Mouse (Mus musculus): ENCODE measurements around the gene Hacd3. TPM values are rescaled to one million over a fixed set of nuclear protein-coding genes. Genes with fewer than 3 reads are reported as not detected.

Gene Hacd3
- polyA plus RNA-seq, 1 experiment: 16.4 TPM

DNA sequence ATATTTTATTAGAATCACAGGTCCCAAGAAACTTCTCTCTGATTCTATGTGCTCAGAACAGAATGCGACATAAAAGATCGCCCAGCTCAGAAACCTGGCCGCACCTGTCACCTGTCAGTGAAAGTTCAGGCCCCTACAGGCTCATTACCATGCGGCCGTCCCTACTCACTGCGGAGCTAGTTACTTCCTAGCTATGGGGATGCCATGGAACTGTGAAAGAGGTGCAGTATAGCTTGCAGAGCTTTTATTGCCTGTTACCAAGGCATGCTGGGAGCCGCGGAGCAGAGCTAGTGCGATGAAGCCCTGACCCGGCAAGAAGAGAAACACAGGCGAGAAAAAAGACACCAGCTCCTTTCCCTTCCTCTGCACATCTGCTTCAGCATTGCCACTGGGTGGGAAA lies 77.5 kb downstream of the Hacd3 start:
- peaks cover 3% of the 10 kb centered on the region; the same call in 1 of the 2 replicates for H3K4me1 ChIP-seq (ENCODE audit: control insufficient read depth, insufficient read depth, insufficient read length, low read length)
- no peak overlapping the region for H3K4me3 ChIP-seq (ENCODE audit: insufficient read depth, low read depth, low read length)
- H3K27ac ChIP-seq (replicated peaks; ENCODE audit: low read depth, low read length): no peak overlapping the region

DNA sequence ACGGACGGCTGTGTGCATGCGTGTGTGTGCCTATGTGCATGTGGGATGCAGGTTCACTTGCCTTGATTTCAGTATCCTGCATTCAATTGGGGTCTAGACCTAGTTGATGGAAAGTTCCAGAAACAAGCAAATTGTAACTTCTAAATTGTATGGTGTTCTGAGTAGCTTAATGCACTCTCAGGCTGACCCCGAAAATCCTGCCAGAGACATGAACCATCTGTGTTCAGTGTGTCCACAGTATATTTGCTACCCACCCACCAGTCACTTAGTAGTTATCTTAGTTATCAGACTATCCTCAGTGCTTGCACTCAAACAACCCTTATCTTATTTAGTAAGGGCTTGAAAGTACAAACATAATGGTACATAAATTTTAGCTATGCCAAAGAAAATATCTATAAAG lies 79.8 kb downstream of the Hacd3 start:
- H3K4me3 ChIP-seq (ENCODE audit: insufficient read depth, low read depth, low read length): no peak overlapping the region
- H3K4me1 ChIP-seq (ENCODE audit: control insufficient read depth, insufficient read depth, insufficient read length, low read length): no peaks in the 10 kb centered on the region
- no peak overlapping the region for H3K27ac ChIP-seq (replicated peaks; ENCODE audit: low read depth, low read length)

DNA sequence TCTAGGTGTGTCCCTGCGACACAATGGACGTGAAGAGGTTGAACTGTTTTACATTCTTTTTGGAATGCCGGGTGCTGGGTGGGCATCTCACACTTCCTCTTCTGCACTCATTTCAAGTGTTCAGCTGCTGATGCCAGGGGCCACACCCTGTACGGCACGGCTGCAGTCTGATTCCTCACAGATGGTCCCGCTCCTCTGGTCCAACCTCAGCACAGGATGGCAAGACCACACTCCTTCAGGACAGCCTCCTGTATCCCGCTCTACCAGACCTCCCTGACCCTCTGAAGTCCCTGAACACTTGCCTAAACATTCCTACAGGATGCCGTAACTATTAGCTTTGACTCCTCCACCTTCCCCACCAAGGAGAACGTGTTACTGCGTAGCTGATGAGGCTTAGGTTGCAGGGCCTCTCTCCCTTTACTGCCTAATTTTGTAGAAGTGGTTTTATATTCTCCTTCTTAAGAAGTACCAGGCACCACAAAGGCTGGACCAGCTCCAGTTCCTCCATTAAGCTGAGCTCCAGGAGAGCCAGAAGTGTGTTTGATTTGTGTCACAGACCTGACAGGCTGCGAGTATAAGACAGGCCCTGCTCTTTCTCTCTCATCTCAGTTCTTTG lies 80.7 kb downstream of the Hacd3 start:
- Histone ChIP-seq H3K27ac (replicated peaks; ENCODE audit: low read depth, low read length) (no peak overlapping the region), H3K4me1 (ENCODE audit: control insufficient read depth, insufficient read depth, insufficient read length, low read length) (no peaks in the 10 kb centered on the region), H3K4me3 (ENCODE audit: insufficient read depth, low read depth, low read length) (no peak overlapping the region)

DNA sequence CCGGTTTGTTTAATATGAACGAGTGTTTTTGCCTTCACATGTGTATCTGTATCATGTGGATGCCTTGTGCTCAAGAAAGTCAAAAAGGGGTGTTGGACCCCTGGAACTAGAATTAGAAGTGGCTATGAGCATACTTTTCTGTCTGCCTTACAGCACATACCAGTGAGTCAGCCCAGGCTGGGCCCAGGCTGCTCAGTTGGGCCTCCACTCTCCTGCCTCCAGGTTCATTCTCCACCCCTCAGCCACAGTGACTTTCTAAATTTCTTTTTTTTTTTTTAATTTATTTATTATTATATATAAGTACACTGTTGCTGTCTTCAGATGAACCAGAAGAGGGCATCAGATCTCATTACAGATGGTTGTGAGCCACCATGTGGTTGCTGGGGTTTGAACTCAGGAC lies 81.7 kb downstream of the Hacd3 start:
- no peak overlapping the region for H3K27ac ChIP-seq (replicated peaks; ENCODE audit: low read depth, low read length)
- no peak overlapping the region for H3K4me3 ChIP-seq (ENCODE audit: insufficient read depth, low read depth, low read length)
- no peaks in the 10 kb centered on the region for H3K4me1 ChIP-seq (ENCODE audit: control insufficient read depth, insufficient read depth, insufficient read length, low read length)

DNA sequence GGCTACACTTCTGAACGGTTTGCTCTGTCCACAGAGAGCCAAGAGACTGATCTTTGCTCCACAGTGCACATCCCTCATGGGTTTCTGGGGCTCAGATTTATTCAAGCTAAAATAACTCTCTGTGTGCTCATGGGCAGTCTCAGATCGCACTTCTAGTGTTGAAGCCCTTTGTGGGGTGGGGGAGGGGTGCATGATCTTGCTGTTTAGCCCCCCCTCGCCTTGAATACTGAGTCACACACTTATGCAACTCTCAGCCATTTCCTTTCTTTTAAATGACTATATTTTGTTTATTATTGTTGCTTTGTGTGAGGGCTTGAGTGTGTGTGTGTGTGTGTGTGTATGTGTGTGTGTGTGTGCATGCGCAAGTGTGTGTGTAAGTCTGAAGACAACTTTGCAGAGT lies 82.2 kb downstream of the Hacd3 start:
- Histone ChIP-seq H3K27ac (replicated peaks; ENCODE audit: low read depth, low read length) (no peak overlapping the region), H3K4me1 (ENCODE audit: control insufficient read depth, insufficient read depth, insufficient read length, low read length) (peaks cover 2% of the 10 kb centered on the region; the same call in 1 of the 2 replicates), H3K4me3 (ENCODE audit: insufficient read depth, low read depth, low read length) (no peak overlapping the region)

DNA sequence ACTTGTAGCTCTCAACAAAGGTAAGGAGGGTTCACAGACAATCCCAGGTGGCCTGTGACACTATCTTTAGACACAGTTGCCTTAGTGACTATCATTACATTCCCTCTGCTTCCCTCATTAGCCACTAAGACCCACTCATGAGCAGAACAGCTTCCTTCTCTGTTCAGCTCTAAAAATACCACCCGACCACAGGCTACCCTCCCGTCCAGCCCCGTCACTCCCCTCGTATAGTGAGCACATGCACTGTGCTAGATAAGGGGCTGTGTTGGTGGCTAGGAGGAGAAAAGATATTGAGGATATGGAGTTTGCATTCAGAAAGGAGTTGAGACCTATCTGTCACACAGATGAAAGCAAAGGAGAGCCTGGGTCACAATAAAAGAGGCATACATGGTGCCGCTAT lies 83.0 kb downstream of the Hacd3 start:
- H3K4me1 ChIP-seq (ENCODE audit: control insufficient read depth, insufficient read depth, insufficient read length, low read length): peaks cover 4% of the 10 kb centered on the region; the same call in 1 of the 2 replicates
- no peak overlapping the region for H3K27ac ChIP-seq (replicated peaks; ENCODE audit: low read depth, low read length)
- H3K4me3 ChIP-seq (ENCODE audit: insufficient read depth, low read depth, low read length): no peak overlapping the region

DNA sequence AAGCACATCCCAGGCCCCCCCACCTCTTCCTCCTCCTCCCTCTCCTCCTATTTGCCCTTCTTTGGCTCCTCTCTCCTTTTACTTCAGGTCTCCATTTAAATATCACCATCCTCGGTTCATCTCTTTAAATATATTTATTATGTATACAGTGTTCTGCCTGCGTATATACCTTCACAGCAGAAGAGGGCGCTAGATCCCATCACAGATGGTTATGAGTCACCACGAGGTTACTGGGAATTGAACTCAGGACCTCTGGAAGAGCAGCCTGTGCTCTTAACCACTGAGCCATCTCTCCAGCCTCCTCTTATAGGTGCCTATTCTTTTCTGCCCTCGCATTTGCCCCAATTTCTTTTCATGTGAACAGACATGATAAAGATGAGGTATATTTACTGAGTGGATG lies 84.0 kb downstream of the Hacd3 start:
- H3K4me1 ChIP-seq (ENCODE audit: control insufficient read depth, insufficient read depth, insufficient read length, low read length): peaks cover 10% of the 10 kb centered on the region
- no peak overlapping the region for H3K4me3 ChIP-seq (ENCODE audit: insufficient read depth, low read depth, low read length)
- no peak overlapping the region for H3K27ac ChIP-seq (replicated peaks; ENCODE audit: low read depth, low read length)

Other genes starting within 250 kb of the Hacd3 start
- gene Dennd4a, start 210.4 kb downstream of the Hacd3 start, polyA plus RNA-seq (2012; ENCODE audit: insufficient read depth, insufficient read length, missing spikeins): 11.0 and 24.6 TPM in 2 replicates
- not detected in 2 replicates for gene Slc24a1, start 70.1 kb downstream of the Hacd3 start, polyA plus RNA-seq (2012; ENCODE audit: insufficient read depth, insufficient read length, missing spikeins)
- gene Ints14, start 60.8 kb downstream of the Hacd3 start, polyA plus RNA-seq (2012; ENCODE audit: insufficient read depth, insufficient read length, missing spikeins): 14.5 and 21.2 TPM in 2 replicates
- gene Dpp8, start 10.7 kb upstream of the Hacd3 start, polyA plus RNA-seq (2012; ENCODE audit: insufficient read depth, insufficient read length, missing spikeins): 44.6 and 55.5 TPM in 2 replicates
- gene Igdcc4, start 79.8 kb upstream of the Hacd3 start, polyA plus RNA-seq (2012; ENCODE audit: insufficient read depth, insufficient read length, missing spikeins): 0.55 and 0.71 TPM in 2 replicates
- gene Igdcc3, start 119.5 kb upstream of the Hacd3 start, polyA plus RNA-seq (2012; ENCODE audit: insufficient read depth, insufficient read length, missing spikeins): not detected in 2 replicates
- 11.9 and 16.2 TPM in 2 replicates for gene Parp16, start 173.7 kb upstream of the Hacd3 start, polyA plus RNA-seq (2012; ENCODE audit: insufficient read depth, insufficient read length, missing spikeins)
- 1.2 and 3.1 TPM in 2 replicates for gene Cilp, start 243.5 kb upstream of the Hacd3 start, polyA plus RNA-seq (2012; ENCODE audit: insufficient read depth, insufficient read length, missing spikeins)